Mouse (Mus musculus): ENCODE data around the gene Bnc2.

Gene Bnc2

GRCm38 (mm10) chr4:84311371-84311770, 363.7 kb downstream of the Bnc2 start:
- no peak for DNase-seq (ENCODE audit: low spot score)

- DNase-seq (ENCODE audit: low spot score): no peak
Observed at GRCm38 (mm10) chr4:84310851-84311250, 364.2 kb downstream of the Bnc2 start.

- DNase-seq (ENCODE audit: low spot score): no peak
Observed at GRCm38 (mm10) chr4:84308226-84308862, 366.7 kb downstream of the Bnc2 start.

GRCm38 (mm10) chr4:84306928-84307606, 368.0 kb downstream of the Bnc2 start:
- DNase-seq (ENCODE audit: low spot score): no peak

- DNase-seq (ENCODE audit: low spot score): no peak
Observed at GRCm38 (mm10) chr4:84302949-84303348, 372.1 kb downstream of the Bnc2 start.

- DNase-seq (ENCODE audit: low spot score): no peak
Observed at GRCm38 (mm10) chr4:84285153-84285552, 389.9 kb downstream of the Bnc2 start.

GRCm38 (mm10) chr4:84282651-84283050, 392.4 kb downstream of the Bnc2 start:
- DNase-seq (ENCODE audit: low spot score): no peak

GRCm38 (mm10) chr4:84278156-84278555, 396.9 kb downstream of the Bnc2 start:
- DNase-seq (ENCODE audit: low spot score): no peak

- no peak for DNase-seq (ENCODE audit: low spot score)
Observed at GRCm38 (mm10) chr4:84276081-84276480, 399.0 kb downstream of the Bnc2 start.

GRCm38 (mm10) chr4:84274158-84274557, 400.9 kb downstream of the Bnc2 start:
- no peak for DNase-seq (ENCODE audit: low spot score)

- DNase-seq (ENCODE audit: low spot score): no peak
Observed at GRCm38 (mm10) chr4:84272867-84273266, 402.2 kb downstream of the Bnc2 start.

GRCm38 (mm10) chr4:84269845-84270244, 405.2 kb downstream of the Bnc2 start:
- DNase-seq (ENCODE audit: low spot score): no peak

GRCm38 (mm10) chr4:84247356-84247755, 427.7 kb downstream of the Bnc2 start:
- no peak for DNase-seq (ENCODE audit: low spot score)

GRCm38 (mm10) chr4:84232346-84232745, 442.7 kb downstream of the Bnc2 start:
- no peak for DNase-seq (ENCODE audit: low spot score)

- no peak for DNase-seq (ENCODE audit: low spot score)
Observed at GRCm38 (mm10) chr4:84231251-84231650, 443.8 kb downstream of the Bnc2 start.

GRCm38 (mm10) chr4:84229189-84229960, 445.7 kb downstream of the Bnc2 start:
- no peak for DNase-seq (ENCODE audit: low spot score)

- no peak for DNase-seq (ENCODE audit: low spot score)
Observed at GRCm38 (mm10) chr4:84228551-84228950, 446.5 kb downstream of the Bnc2 start.

All from layer of hippocampus, adult 11-12 months (tissue).